Mouse (Mus musculus): ENCODE measurements around the gene Shox2. TPM values are rescaled to one million over a fixed set of nuclear protein-coding genes. Genes with fewer than 3 reads are reported as not detected.

Gene Shox2
- polyA plus RNA-seq (2016; fragmentation: Nextera tagmentation; extraction: Ambion mirVana) = 16.8 and 22.1 TPM in 2 replicates

GRCm38 (mm10) chr3:66981706-66982105, at the start of gene Shox2:
Gene Shox2, minus strand, starts transcription at chr3:66981771.
- Histone ChIP-seq H3K4me3 (replicated peaks) (peak within 1 kb of the TSS; percentile 48), H3K9ac (peak within 1 kb of the TSS; percentile 59), H3K4me2 (peak within 1 kb of the TSS; percentile 69), H3K4me1 (peaks cover 36% of the 10 kb centered on the region), H3K27me3 (peaks cover 58% of the 10 kb centered on the region), H3K27ac (peak within 1 kb of the TSS; percentile 65), H3K36me3 (replicated peaks) (no peaks in the 10 kb centered on the region), H3K9me3 (no peaks in the 10 kb centered on the region)
- ATAC-seq (ENCODE audit: low FRiP score) = no peak
- 0% methylated on average over 15 of the region's 15 CpGs for WGBS

DNA sequence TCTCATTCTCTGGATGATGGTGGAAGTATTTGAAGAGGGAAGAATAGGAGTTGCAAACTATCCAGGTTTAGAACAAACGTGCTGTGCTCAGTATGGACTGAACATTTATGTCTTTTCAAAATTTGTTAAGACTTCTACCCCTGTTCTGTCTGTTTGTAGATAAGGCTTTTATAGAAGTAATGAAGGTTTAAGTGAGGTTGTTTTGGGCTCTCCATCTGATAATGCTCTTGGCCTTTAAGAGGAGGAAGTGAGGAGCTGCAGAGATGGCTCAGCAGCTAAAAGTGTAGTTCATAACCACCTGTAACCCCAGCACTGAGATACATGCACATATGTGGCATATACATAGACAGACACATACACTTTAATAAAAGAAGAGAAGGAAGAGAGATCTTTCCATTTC, 15.2 kb upstream of the Shox2 start:
- Histone ChIP-seq H3K4me1 (no peaks in the 10 kb centered on the region), H3K9ac (no peak overlapping the region), H3K27me3 (no peaks in the 10 kb centered on the region), H3K27ac (no peak overlapping the region), H3K4me2 (no peak overlapping the region), H3K36me3 (replicated peaks) (peaks cover 16% of the 10 kb centered on the region), H3K9me3 (no peaks in the 10 kb centered on the region), H3K4me3 (replicated peaks) (no peak overlapping the region)
- ATAC-seq (ENCODE audit: low FRiP score) = no peak
- WGBS = 97% methylated on average over 1 of the region's 1 CpGs

GRCm38 (mm10) chr3:66986287-66986560, 4.7 kb upstream of the Shox2 start:
- peak overlapping the region; percentile 76 for H3K4me2 ChIP-seq
- no peak for ATAC-seq (ENCODE audit: low FRiP score)
- peaks cover 18% of the 10 kb centered on the region for H3K27me3 ChIP-seq
- peaks cover 21% of the 10 kb centered on the region for H3K4me1 ChIP-seq
- peak overlapping the region; percentile 81 for H3K4me3 ChIP-seq (replicated peaks)
- no peaks in the 10 kb centered on the region for H3K9me3 ChIP-seq
- H3K9ac ChIP-seq = peak overlapping the region; percentile 80
- H3K36me3 ChIP-seq (replicated peaks) = no peaks in the 10 kb centered on the region
- no peak overlapping the region for H3K27ac ChIP-seq
- WGBS = 6% methylated on average over 1 of the region's 1 CpGs

GRCm38 (mm10) chr3:66985539-66986286, 4.1 kb upstream of the Shox2 start:
- H3K4me1 ChIP-seq = peaks cover 26% of the 10 kb centered on the region
- H3K9ac ChIP-seq = peak overlapping the region; percentile 80
- peak overlapping the region; percentile 51; the same call in 1 of the 2 replicates for H3K27ac ChIP-seq
- peaks cover 23% of the 10 kb centered on the region for H3K27me3 ChIP-seq
- ATAC-seq (ENCODE audit: low FRiP score) = peak; percentile 95
- WGBS = under 1% methylated on average over 60 of the region's 60 CpGs
- H3K4me2 ChIP-seq = peak overlapping the region; percentile 76
- H3K36me3 ChIP-seq (replicated peaks) = no peaks in the 10 kb centered on the region
- H3K9me3 ChIP-seq = no peaks in the 10 kb centered on the region
- H3K4me3 ChIP-seq (replicated peaks) = peak overlapping the region; percentile 81

DNA sequence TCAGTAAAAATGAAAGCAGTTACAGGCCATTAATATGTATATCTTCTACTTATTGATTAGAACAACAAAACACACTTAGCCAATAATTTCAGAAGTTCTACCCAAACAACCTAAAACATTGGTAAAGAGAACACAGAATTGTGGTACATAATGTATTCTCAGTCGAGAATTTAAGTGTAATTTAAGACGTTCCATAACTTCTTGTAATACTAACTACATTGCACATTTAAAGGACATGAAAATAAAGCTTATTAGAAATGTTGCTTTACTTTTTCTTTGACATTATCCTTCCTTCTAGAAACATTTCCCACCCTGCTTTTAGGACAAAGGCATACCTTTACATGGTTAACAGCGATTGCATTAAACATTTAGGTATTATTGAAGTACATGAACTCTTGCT, 1.9 kb upstream of the Shox2 start:
- H3K4me2 ChIP-seq = no peak overlapping the region
- no peak for ATAC-seq (ENCODE audit: low FRiP score)

GRCm38 (mm10) chr3:66982181-66982911, 775 bp upstream of the Shox2 start:
- WGBS = under 1% methylated on average over 29 of the region's 29 CpGs
- Histone ChIP-seq H3K27me3 (peaks cover 53% of the 10 kb centered on the region), H3K4me2 (peak overlapping the region; percentile 69), H3K27ac (no peak overlapping the region), H3K36me3 (replicated peaks) (no peaks in the 10 kb centered on the region), H3K4me1 (peaks cover 37% of the 10 kb centered on the region), H3K4me3 (replicated peaks) (peak overlapping the region; percentile 48), H3K9ac (no peak overlapping the region), H3K9me3 (no peaks in the 10 kb centered on the region)
- ATAC-seq (ENCODE audit: low FRiP score) = no peak

More for the DNA sequence above, 1.9 kb upstream of the Shox2 start:
- Histone ChIP-seq H3K27me3 (peaks cover 44% of the 10 kb centered on the region), H3K4me1 (peaks cover 35% of the 10 kb centered on the region), H3K36me3 (replicated peaks) (no peaks in the 10 kb centered on the region), H3K9ac (no peak overlapping the region), H3K9me3 (no peaks in the 10 kb centered on the region), H3K27ac (no peak overlapping the region), H3K4me3 (replicated peaks) (no peak overlapping the region)
- 15% methylated on average over 3 of the region's 3 CpGs for WGBS

DNA sequence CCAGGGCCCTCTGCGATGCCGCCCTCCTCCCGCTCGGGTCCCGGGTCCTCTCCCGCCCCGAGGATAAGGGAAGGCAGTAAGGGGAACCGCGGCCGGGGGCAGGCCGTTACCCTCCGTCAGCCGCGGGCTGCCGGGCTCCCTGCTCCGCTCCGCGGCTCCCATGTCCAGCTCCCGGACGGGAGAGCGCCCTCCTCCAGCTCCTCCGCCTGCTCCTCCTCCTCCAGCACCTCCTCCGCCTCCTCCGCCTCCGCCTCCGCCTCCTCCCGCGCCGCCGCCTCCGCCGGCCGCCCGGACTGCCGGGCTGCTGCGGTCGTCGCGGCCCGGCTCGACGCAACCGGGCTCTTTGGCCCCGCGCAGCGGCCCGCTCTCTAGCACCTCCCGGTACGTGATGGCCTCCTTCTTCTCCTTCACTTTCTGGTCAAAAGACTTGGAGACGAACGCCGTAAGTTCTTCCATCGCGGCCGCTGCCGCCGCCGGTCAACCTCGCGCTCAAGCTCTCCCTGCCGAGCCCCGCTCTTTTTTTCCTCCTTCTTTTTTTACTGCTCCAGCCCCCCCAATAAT, 390 bp downstream of the Shox2 start, which contains the start of gene Rsrc1:
Rsrc1 (plus strand) TSS at position 290 of the 561 bp plus-strand sequence.
- H3K9ac ChIP-seq = peak within 1 kb of the TSS; percentile 59
- peak within 1 kb of the TSS; percentile 65 for H3K27ac ChIP-seq
- peak; percentile 50 for ATAC-seq (ENCODE audit: low FRiP score)
- 1% methylated on average over 55 of the region's 62 CpGs for WGBS
- H3K27me3 ChIP-seq = peaks cover 60% of the 10 kb centered on the region
- H3K4me1 ChIP-seq = peaks cover 31% of the 10 kb centered on the region
- peak within 1 kb of the TSS; percentile 69 for H3K4me2 ChIP-seq
- H3K9me3 ChIP-seq = no peaks in the 10 kb centered on the region
- no peaks in the 10 kb centered on the region for H3K36me3 ChIP-seq (replicated peaks)
- H3K4me3 ChIP-seq (replicated peaks) = peak within 1 kb of the TSS; percentile 48

GRCm38 (mm10) chr3:66980111-66980975, 1.2 kb downstream of the Shox2 start:
- Histone ChIP-seq H3K36me3 (replicated peaks) (no peaks in the 10 kb centered on the region), H3K9ac (peak overlapping the region; percentile 59), H3K4me2 (peak overlapping the region; percentile 69), H3K27ac (peak overlapping the region; percentile 65), H3K9me3 (no peaks in the 10 kb centered on the region), H3K4me3 (replicated peaks) (peak overlapping the region; percentile 48), H3K4me1 (peaks cover 30% of the 10 kb centered on the region), H3K27me3 (peaks cover 63% of the 10 kb centered on the region)
- no peak for ATAC-seq (ENCODE audit: low FRiP score)
- 3% methylated on average over 29 of the region's 29 CpGs for WGBS

GRCm38 (mm10) chr3:66979491-66979890, 2.1 kb downstream of the Shox2 start:
- Histone ChIP-seq H3K27ac (no peak overlapping the region), H3K4me1 (peaks cover 30% of the 10 kb centered on the region), H3K9ac (no peak overlapping the region), H3K27me3 (peaks cover 70% of the 10 kb centered on the region), H3K4me2 (peak overlapping the region; percentile 17; the same call in 1 of the 2 replicates), H3K9me3 (no peaks in the 10 kb centered on the region), H3K4me3 (replicated peaks) (peak overlapping the region; percentile 48), H3K36me3 (replicated peaks) (no peaks in the 10 kb centered on the region)
- no peak for ATAC-seq (ENCODE audit: low FRiP score)
- WGBS = 2% methylated on average over 9 of the region's 9 CpGs

DNA sequence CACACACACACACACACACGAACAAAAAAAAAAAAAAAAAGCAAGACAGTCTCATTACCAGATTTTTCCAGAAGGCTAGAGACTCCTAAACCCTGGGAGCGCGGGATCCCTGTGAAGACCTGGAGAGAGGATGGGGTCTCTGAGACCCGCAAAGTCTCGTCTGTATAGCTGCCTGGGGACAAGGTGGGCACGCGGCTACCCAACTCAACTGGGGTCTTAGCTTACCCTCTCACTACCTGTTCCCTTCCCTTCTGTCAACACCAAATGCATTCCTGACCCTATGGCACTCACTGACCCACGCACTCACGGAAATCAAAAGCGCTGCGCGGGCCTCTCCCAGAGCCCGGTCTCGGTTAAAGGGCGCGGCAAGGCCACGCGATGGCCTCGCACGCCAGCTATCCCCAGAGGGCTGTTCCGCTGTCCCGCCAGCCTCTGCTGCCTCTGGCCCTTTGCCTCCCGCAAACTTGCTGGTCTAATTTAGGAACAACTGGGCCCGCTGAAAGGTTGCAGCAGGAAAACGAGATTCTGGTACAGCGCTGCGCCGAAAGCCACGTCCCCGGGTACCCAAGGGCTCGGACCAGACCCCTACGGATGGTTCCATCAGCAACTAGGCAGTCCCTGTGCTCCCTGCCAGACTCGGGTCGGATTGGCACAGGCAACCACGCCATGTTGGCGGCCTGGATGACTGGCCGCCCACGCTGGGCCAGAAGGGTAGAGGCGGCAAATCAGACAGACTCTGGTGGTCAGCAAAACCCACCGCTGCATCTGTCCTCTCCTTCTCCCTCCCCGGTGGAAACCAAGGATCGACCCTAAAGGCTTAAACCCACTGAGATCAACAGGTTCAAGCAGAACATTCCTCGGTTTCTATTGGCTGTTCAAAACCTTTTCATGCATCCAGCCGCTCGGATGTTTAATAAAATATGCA, 2.9 kb downstream of the Shox2 start:
- Histone ChIP-seq H3K4me2 (peak overlapping the region; percentile 19), H3K9me3 (no peaks in the 10 kb centered on the region), H3K4me3 (replicated peaks) (peak overlapping the region; percentile 48), H3K4me1 (peaks cover 31% of the 10 kb centered on the region), H3K9ac (peak overlapping the region; percentile 5; the same call in 1 of the 2 replicates), H3K27ac (0 out of 2 replicates have a peak overlapping the region, but pooled peaks have one; percentile 5), H3K36me3 (replicated peaks) (no peaks in the 10 kb centered on the region), H3K27me3 (peaks cover 75% of the 10 kb centered on the region)
- WGBS = under 1% methylated on average over 45 of the region's 45 CpGs
- ATAC-seq (ENCODE audit: low FRiP score) = no peak

All from forebrain, embryonic 12.5 days (tissue).